Mouse (Mus musculus) G1E (cell line): ENCODE measurements around the gene Nsd1.

ENCODE experiments used
- CTCF ChIP-seq: IDR thresholded peaks from 2 replicates; pipeline ENCODE4 v1.5.1; 2012; ENCODE audit warnings: low read depth, low read length, inconsistent platforms, mixed read lengths
- GATA1 ChIP-seq: IDR thresholded peaks from 2 replicates; pipeline ENCODE4 v1.6.1; 2012; ENCODE audit warnings: borderline replicate concordance, low read length, inconsistent platforms, mixed read lengths

GRCm38 (mm10) chr13:55277646-55278045, 68.1 kb downstream of the Nsd1 start:
- no peak for TF ChIP-seq CTCF
- TF ChIP-seq GATA1, result no peak
